ENCODE assay signal across 19 mouse cellular contexts in genomic region chr7:139107908-139108650, GRCm38 (mm10). TPM values are rescaled to one million over a fixed set of nuclear protein-coding genes. Genes with fewer than 3 reads are reported as not detected.
DNase-seq lines count a peak whose midpoint lies in the region; ATAC-seq and TF ChIP-seq lines count a peak whose summit lies in the region.
"Had no signal": no experiment of that assay in that cellular context is flagged by ENCODE, and none has a peak within 500 bp of the region (broad histone marks: within the 10 kb centered on the region; RNA-seq: fewer than 3 reads in every experiment).

No protein-coding gene starts in this region.

- TF ChIP-seq POLR2A in thymus, adult 2 months (IDR thresholded peaks at IDR 0.05; ENCODE audit: control insufficient read depth, extremely low read depth, insufficient read depth, low read length, poor library complexity): no peak

- no peak overlapping the region for H3K4me3 ChIP-seq in thymus, adult 2 months (ENCODE audit: control insufficient read depth, insufficient read depth, low read length)
- H3K4me3 ChIP-seq: forebrain, embryonic 15.5 days; heart, adult 2 months; hindbrain, embryonic 13.5 days; intestine, embryonic 15.5 days had no signal

- no peak overlapping the region for H3K27ac ChIP-seq in thymus, adult 2 months (ENCODE audit: control insufficient read depth, insufficient read depth, low read length)
- H3K27ac ChIP-seq: forebrain, embryonic 15.5 days; heart, adult 2 months; hindbrain, embryonic 13.5 days; intestine, embryonic 15.5 days; liver, embryonic 14.5 days had no signal

- 89% methylated on average over 9 of the region's 9 CpGs for WGBS in thymus, adult 2 months

- H3K4me1 ChIP-seq in thymus, adult 2 months (replicated peaks; ENCODE audit: control insufficient read depth, insufficient read depth, low read length): no peaks in the 10 kb centered on the region
- H3K4me1 ChIP-seq: forebrain, embryonic 15.5 days; intestine, embryonic 15.5 days had no signal

- peak; percentile 44; the same call in 1 of the 2 replicates for ATAC-seq in frontal cortex, adult (ENCODE audit: low TSS enrichment)
- ATAC-seq: activated CD4-positive, CD25-positive, alpha-beta regulatory T cell, adult 4 months; forebrain, embryonic 15.5 days; intestine, embryonic 15.5 days had no signal

- TF ChIP-seq CTCF in thymus, adult 2 months (IDR thresholded peaks at IDR 0.05; ENCODE audit: borderline replicate concordance, control insufficient read depth, extremely low read depth, insufficient read depth, low read length, poor library complexity): no peak

- DNase-seq in frontal cortex, postnatal 25 days (ENCODE audit: low spot score in 2 of 2): no peak
- peak; percentile 12 for DNase-seq in ovary, adult 18-20 months (ENCODE audit: low spot score)
- DNase-seq in ovary, postnatal 14 days (ENCODE audit: low spot score): no peak
- peak; percentile 72 for DNase-seq in adrenal gland, adult 2 months
- DNase-seq in telencephalon, adult 2 months (ENCODE audit: low read depth, low spot score): peak; percentile 59
- DNase-seq in thymus, adult 2 months: no peak
- DNase-seq: cerebellum, adult 9-11 months; embryo, embryonic 11 days; gastrocnemius, postnatal 10 days; heart, adult 2 months; midbrain, embryonic 14.5 days; thymus, postnatal 25 days had no signal

- no peaks in the 10 kb centered on the region for H3K36me3 ChIP-seq in thymus, adult 2 months (ENCODE audit: control insufficient read depth, insufficient read depth, low read length)
- H3K36me3 ChIP-seq: forebrain, embryonic 15.5 days; intestine, embryonic 15.5 days had no signal

- H3K27me3 ChIP-seq in thymus, adult 2 months (ENCODE audit: control insufficient read depth, insufficient read depth, low read length): no peaks in the 10 kb centered on the region
- H3K27me3 ChIP-seq: forebrain, embryonic 15.5 days; hindbrain, embryonic 13.5 days; intestine, embryonic 15.5 days had no signal

RNA-seq across cellular contexts. Expression of gene Dpysl4, which starts 22.3 kb away (rescaled TPM):
- 1 to 10 TPM; 1.4 to 2.8 TPM for total RNA-seq in adrenal gland, adult 2 months (2021)
- polyA plus RNA-seq in adrenal gland, adult 2 months (2012; rRNA removed): 0.67 and 0.73 TPM in 2 replicates
- 0.11 and 0.84 TPM in 2 replicates for polyA plus RNA-seq in thymus, adult 2 months (2012; rRNA removed)
- total RNA-seq: megakaryocyte progenitor cell, adult 5-6 weeks had no signal
- polyA plus RNA-seq: activated CD4-positive, CD25-positive, alpha-beta regulatory T cell, adult 4 months had no signal

Comparison
In these comparisons a context has a peak if more than half of its experiments do, and no peak if none do; other contexts are left out.
1. DNase-seq: peak in ovary, adult 18-20 months (single experiment), adrenal gland, adult 2 months (single experiment) and telencephalon, adult 2 months (single experiment); none in frontal cortex, postnatal 25 days (0 of 2), ovary, postnatal 14 days (single experiment) and thymus, adult 2 months (single experiment).